Mouse (Mus musculus): Measurements from ENCODE around the gene Rmi2.
A peak's percentile ranks its signal among the peaks of the same experiment; 100 is the strongest.
"Not testable (repeated sequence)": the region's sequence is repeated elsewhere in the genome, so short reads cannot be mapped to it uniquely, and the experiment has no call there.

The Rmi2 gene

DNA sequence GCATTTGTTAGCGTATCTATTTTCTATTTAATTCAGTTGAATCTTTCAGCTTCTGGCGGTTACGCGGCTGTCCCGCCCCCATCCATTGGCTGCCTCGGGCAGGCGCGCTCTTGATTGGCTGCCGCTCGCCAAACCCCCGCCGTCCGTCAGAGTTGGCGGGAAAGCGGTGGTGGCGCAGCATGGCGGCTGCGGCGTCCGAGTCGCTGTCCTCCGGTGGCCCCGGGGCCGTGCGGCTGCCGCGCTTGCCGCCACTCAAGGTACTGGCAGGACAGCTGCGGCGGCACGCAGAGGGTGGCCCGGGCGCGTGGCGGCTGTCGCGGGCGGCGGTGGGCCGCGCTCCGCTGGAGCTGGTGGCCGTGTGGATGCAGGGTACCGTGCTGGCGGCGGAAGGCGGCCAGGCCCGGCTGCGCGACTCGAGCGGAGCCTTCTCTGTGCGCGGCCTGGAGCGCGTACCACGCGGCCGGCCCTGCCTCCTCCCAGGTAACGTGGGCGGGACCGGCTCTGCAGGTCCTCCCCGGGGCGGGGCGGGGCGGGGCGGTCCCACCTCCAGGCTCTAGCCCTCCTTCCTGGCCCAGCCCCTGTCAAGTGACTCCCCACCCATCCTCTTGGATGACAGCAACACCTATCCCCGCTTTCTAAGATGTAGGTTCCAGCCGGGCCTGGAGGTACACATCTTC lies at the start of gene Rmi2:
Gene Rmi2 (plus strand): TSS at position 149 of the 677 bp plus-strand sequence.
- no peak for DNase-seq (ENCODE audit: extremely low read depth, low read depth, low spot score)

- peak; percentile 56 for DNase-seq (ENCODE audit: extremely low read depth, low read depth, low spot score)
Measured at GRCm38 (mm10) chr16:10785371-10786231, 49.3 kb upstream of the Rmi2 start, which contains the start of gene Socs1. Gene Socs1 (minus strand): TSS chr16:10785536.

GRCm38 (mm10) chr16:10786288-10786687 lies 48.6 kb upstream of the Rmi2 start:
- peak; percentile 62 for DNase-seq (ENCODE audit: extremely low read depth, low read depth, low spot score)

- DNase-seq (ENCODE audit: extremely low read depth, low read depth, low spot score): no peak
Measured at GRCm38 (mm10) chr16:10786782-10787547, 47.9 kb upstream of the Rmi2 start.

- no peak for DNase-seq (ENCODE audit: extremely low read depth, low read depth, low spot score)
Measured at GRCm38 (mm10) chr16:10787548-10788058, 47.3 kb upstream of the Rmi2 start.

DNA sequence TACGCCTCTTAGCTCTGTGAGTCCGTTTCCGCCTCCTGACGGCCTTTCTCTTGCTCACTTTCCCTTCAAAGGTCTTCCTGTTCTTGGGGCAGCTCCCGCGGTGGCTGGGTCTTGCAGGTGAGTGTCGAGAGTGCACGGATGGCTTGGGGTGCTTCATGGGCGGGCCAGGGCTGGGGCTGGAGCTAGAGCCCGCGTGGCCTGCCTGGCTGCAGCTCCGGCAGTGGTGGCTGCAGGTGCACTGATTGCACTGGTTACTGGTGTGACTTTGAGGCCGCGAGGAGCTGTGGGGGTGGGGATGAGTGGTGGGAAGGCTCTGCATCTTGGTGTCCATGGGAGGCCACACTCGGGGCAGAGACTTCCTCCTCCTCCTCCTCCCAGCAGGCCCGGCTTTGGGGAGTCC lies 46.6 kb upstream of the Rmi2 start, which contains the start of gene Tnp2:
Gene Tnp2 (minus strand): TSS at position 390 of the 400 bp plus-strand sequence.
- DNase-seq (ENCODE audit: extremely low read depth, low read depth, low spot score): no peak

DNA sequence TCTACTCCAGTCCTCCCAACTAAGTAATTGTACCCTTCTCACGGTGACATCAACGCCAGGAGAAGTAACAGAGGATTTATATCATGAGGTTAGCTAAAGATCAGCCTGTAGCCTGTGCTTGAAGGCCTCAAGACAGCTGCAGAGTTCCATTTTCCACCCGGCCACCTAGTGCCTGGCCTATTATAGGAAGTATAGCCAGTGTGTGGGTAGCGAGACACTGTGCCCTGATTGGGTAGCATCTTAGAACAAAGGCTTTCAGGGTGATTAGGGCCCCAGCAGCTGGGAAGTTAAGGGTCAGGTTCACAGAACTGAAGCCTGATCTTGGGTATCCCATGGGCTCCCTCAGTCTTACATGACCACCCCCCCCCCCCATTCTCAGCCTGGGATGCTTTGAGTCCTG lies 46.0 kb upstream of the Rmi2 start:
- no peak for DNase-seq (ENCODE audit: extremely low read depth, low read depth, low spot score)

DNA sequence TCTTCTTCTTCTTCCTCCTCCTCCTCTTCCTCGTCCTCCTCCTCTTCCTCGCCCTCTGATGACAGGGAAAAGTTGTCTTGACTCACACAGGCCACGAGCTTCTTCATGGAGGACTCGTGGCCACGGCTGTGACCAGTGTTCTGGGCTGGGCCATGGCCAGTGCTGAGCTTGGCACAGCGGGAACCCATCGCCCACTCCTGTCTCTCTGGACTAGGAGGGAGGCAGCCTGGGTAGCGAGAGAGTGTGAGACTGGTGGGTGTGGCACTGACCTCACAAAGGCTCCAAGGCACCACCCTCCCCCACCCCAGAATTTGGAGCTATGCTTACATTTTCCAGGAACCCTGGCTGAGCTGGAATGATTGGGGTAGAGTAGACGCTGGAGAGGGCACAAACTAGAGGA lies 44.2 kb upstream of the Rmi2 start, which contains the start of gene Prm3:
Gene Prm3 (minus strand): TSS at position 213 of the 400 bp plus-strand sequence.
- no peak for DNase-seq (ENCODE audit: extremely low read depth, low read depth, low spot score)

GRCm38 (mm10) chr16:10796034-10796433 lies 38.8 kb upstream of the Rmi2 start, which contains the start of gene Prm2:
Gene Prm2 (minus strand): TSS chr16:10796134.
- DNase-seq (ENCODE audit: extremely low read depth, low read depth, low spot score): no peak

DNA sequence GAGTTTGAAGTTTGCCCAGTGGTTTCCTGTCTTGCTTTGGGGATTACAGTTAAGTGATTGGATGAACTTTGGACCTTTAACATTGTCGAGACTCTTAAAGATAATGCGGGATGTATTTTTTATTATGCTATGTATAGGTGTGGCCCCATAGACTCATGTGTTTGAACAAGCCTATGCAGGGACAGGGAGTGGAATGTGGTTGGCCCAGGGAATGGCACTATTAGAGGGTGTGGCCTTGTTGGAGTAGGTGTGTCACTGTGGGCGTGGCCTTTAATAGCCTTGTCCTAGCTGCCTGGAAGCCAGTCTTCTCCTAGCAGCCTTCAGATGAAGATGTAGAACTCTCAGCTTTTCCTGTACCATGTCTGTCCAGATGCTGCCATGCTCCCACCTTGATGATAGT lies 32.4 kb upstream of the Rmi2 start:
- DNase-seq (ENCODE audit: extremely low read depth, low read depth, low spot score): not testable (repeated sequence)

DNA sequence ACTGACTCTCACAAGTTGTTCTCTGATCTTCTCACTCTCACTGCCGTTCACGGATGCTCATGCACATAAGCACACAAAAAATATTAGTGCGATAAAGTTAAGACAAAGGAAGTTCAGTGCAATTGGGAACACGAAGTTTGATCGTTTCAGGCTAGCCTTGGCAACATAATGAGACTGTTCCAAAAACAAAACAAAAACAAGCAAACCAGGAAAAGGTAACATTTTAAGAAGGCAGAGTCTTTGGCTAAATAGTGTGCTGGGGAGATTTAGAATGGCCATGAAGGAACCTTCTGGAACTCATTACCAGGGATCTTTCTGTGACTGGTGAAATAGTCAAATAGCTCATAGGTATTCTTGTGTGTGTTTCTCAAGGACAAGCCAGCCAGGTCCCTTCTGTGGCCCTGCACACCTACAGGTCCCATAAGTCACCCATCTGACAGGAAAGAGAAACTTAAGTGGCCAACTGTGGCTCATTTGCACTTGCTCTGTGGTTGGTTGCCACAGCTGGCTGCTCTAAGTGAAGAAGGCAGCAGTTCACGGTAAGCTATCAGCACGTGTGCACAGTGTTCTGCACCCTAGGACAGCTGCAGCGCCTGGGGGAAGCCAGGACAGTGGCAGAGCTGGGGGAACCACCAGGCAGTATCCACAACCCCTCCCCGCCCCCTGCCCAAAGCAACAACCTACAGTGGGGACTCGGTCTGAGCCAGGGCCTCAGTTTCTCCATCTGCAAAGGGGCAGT lies 28.9 kb upstream of the Rmi2 start, which contains the start of gene Prm1:
Gene Prm1 (minus strand): TSS at position 51 of the 739 bp plus-strand sequence.
- DNase-seq (ENCODE audit: extremely low read depth, low read depth, low spot score): no peak

- DNase-seq (ENCODE audit: extremely low read depth, low read depth, low spot score): peak; percentile 30
Measured at GRCm38 (mm10) chr16:10810376-10810775, 24.5 kb upstream of the Rmi2 start.

DNA sequence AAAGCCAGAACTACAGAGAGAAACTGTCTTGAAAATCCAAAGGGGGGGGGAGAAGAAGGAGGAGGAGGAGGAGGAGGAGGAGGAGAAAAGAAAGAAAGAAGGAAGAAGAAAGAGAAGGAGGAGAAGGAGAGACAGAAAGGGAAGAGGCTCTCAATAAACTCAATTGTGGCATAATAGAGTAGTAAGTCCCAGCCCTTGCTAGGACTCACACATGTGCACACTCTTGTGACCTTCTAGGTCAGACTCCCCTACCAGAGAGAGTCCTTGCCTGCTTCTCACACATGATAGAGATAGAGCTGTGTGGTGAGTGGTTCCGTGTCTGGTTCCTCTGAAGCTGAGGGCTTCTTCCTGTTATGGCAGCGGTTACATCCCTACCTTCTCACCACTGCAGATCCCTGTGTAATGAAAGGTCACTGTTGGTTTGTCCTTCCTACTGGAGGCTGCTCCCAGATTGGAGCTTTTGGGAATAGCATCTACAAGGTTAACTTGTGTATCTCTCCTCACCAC lies 21.9 kb upstream of the Rmi2 start, which contains the start of gene Gm11172:
Gene Gm11172 (plus strand): TSS at position 51 of the 507 bp plus-strand sequence.
- DNase-seq (ENCODE audit: extremely low read depth, low read depth, low spot score): no peak

DNA sequence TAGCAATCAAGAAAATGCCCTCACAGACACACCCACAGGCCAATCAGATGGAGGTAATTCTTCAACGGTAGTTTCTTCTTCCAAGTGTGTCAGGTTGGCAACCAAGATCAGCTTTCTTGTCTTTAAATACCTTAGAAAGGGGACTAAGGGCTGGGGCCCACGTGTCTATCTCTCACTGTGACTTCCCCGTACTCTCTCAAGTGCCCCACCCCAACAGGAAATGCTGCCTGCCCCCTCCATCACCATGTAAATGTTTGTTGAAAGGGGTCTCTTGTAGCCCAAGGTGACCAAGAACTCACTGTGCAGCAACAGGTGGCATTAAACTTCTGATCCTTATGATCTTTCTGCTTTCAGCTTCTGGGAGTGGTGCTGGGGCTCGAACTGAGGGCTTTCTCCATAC lies 21.1 kb upstream of the Rmi2 start:
- DNase-seq (ENCODE audit: extremely low read depth, low read depth, low spot score): no peak

- no peak for DNase-seq (ENCODE audit: extremely low read depth, low read depth, low spot score)
Measured at GRCm38 (mm10) chr16:10814864-10815263, 20.0 kb upstream of the Rmi2 start.

DNA sequence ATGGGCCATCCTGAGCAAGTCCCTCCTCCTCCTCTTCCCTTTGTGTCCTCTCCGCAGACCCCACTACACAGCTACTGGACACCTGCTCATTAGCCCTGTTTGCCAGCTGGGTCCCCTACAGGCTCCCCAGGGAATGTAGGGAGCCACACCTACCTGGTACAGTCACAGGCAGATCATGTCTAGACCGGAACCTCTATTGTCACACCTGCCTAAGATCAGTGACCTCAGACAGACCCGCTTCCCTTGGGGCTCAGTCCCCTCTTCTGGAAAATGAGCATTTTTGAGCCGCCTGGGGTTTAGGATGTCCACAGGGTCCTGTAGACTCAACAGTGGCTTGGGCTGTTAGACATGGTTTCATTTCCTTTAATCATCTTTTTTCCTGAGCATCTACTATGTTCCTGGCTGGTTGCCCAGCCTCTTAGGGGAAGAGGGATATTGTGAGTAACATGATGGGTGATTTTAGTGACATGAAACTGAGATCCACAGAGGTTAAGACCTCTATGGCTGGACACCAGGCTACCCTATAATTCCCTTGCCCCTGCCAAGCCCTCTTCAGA lies 16.2 kb upstream of the Rmi2 start:
- no peak for DNase-seq (ENCODE audit: extremely low read depth, low read depth, low spot score)

DNA sequence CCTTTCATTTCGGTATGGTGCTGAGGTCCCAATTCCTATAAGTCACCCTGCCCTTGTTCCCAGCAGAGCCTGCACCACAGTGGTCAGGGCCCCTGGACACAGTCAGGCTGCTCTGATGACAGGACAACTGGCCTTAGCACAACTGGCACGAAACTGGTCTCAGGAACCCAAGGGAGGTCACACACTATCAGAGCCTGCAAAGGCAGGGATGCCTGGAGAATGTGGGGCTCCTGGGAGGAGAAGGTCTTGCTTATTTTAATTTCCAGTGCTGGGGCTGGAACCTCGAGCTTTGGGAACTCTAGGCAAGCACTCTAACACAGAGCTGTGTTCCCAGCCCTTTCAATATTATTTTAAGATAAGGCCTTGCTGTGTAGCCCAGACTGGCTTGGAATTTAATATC lies 14.9 kb upstream of the Rmi2 start:
- no peak for DNase-seq (ENCODE audit: extremely low read depth, low read depth, low spot score)

DNA sequence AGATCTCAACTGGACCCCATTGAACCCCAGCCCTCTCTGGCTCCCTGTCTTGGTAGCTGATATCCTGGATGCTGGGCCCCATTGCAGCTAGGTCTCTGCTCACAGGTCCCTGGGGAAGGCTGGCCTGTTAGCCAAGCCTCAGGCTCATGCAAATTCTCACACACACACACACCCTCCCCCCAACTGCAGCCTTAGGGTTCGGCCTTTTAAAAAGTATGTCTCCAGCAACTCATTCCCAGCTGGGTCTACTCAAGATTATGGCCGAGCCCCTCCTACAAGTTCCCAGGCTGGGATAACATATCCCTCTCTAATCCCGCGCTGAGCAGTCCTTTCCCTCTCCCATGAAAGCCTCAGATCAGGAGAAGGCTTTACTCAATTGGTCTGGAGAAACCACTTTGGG lies 13.5 kb upstream of the Rmi2 start:
- DNase-seq (ENCODE audit: extremely low read depth, low read depth, low spot score): no peak

DNA sequence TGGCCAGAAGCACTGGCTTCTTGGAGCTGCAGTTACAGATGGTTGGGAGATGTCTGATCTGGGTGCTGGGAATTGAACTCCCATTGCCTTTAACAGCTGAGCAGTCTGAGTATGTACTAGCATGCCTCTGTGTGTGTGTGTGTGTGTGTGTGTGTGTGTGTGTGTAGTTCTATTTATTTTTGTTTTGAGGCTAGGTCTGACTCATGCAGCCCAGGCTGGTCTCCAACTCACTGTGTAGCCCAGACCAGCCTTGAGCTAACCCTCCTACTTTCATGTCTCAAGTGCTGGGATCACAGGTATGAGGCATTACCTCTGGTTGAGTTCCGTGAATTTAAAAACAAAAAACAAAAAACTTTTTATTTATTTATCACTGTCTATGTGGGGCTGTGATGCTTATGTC lies 10.3 kb upstream of the Rmi2 start:
- DNase-seq (ENCODE audit: extremely low read depth, low read depth, low spot score): no peak

- DNase-seq (ENCODE audit: extremely low read depth, low read depth, low spot score): no peak
Measured at GRCm38 (mm10) chr16:10825840-10826239, 9.0 kb upstream of the Rmi2 start.
